Mouse (Mus musculus) liver, adult 2 months (tissue): ENCODE measurements around the gene Mplkip. TPM values are rescaled to one million over a fixed set of nuclear protein-coding genes. Genes with fewer than 3 reads are reported as not detected.
A peak's percentile ranks its signal among the peaks of the same experiment; 100 is the strongest.

Source experiments
- DNase-seq: peaks from one replicate; pipeline ENCODE4 v3.0.0-alpha.2; 2011; ENCODE audit warnings: low read depth, low spot score; ENCODE audit errors: extremely low read depth
- H3K27ac ChIP-seq: fragments of 200-500 bp; replicated peaks from 2 replicates; pipeline ENCODE4 v1.5.1; 2012; ENCODE audit warnings: low read depth, mild to moderate bottlenecking, control low read depth, inconsistent platforms, low read length; ENCODE audit not compliant: insufficient read depth
- H3K27me3 ChIP-seq: fragments of 200-500 bp; 2 replicates; pipeline ENCODE4 v1.6.1; 2012; ENCODE audit warnings: mild to moderate bottlenecking, moderate library complexity, low read length, inconsistent platforms; ENCODE audit not compliant: control insufficient read depth, insufficient read depth
- H3K36me3 ChIP-seq: fragments of 200-500 bp; 2 replicates; pipeline ENCODE4 v1.6.1; 2012; ENCODE audit warnings: low read length, inconsistent platforms; ENCODE audit not compliant: control insufficient read depth, insufficient read depth
- H3K4me1 ChIP-seq: fragments of 200-500 bp; 2 replicates; pipeline ENCODE4 v1.6.1; 2011; ENCODE audit warnings: low read length; ENCODE audit not compliant: control insufficient read depth, insufficient read depth
- H3K4me3 ChIP-seq: fragments of 200-500 bp; 2 replicates; pipeline ENCODE4 v1.5.1; 2011; ENCODE audit warnings: low read depth, mild to moderate bottlenecking, control low read depth, low read length, moderate library complexity; ENCODE audit not compliant: insufficient read depth
- H3K79me2 ChIP-seq: fragments of 200-500 bp; 2 replicates; pipeline ENCODE4 v1.6.1; 2012; ENCODE audit warnings: inconsistent platforms, mild to moderate bottlenecking, low read length, moderate library complexity; ENCODE audit not compliant: control insufficient read depth, insufficient read depth
- H3K9ac ChIP-seq: fragments of 200-500 bp; 2 replicates; pipeline ENCODE4 v1.6.1; 2012; ENCODE audit warnings: low read depth, mild to moderate bottlenecking, control low read depth, inconsistent platforms, low read length
- CTCF ChIP-seq: fragments of 200-500 bp; IDR thresholded peaks from 2 replicates; pipeline ENCODE4 v1.5.1; 2011; ENCODE audit warnings: low read depth, low read length, control low read depth
- POLR2A ChIP-seq: fragments of 200-500 bp; IDR thresholded peaks from 2 replicates; pipeline ENCODE4 v1.6.1; 2011; ENCODE audit warnings: low read length, control low read depth; ENCODE audit not compliant: insufficient read depth; ENCODE audit errors: extremely low read depth
- WGBS: fragments of 180-500 bp; shearing (Covaris S2); methylation state at CpG from one replicate; pipeline ENCODE4 v1.1.7; 2018; 5-methylcytosine and 5-hydroxymethylcytosine counted together
- polyA plus RNA-seq: library from polyadenylated mRNA; depleted of rRNA; stranded (reverse); fragments of >200 nt; gene quantifications from 2 replicates; pipeline ENCODE4 v1.2.3, GENCODE M21; 2012
- total RNA-seq: library from RNA; depleted of rRNA; stranded (reverse); fragments of >200 nt; gene quantifications from 2 replicates; pipeline ENCODE4 v1.2.3, GENCODE M21; 2014

Mplkip gene
- total and polyA plus RNA-seq, 2 experiments = 4.8 to 10.5 TPM

- peak; percentile 65 for DNase-seq
- 45% methylated on average over 5 of the region's 5 CpGs for WGBS
- Histone ChIP-seq H3K4me1 (peaks cover 15% of the 10 kb centered on the region), H3K36me3 (no peaks in the 10 kb centered on the region), H3K79me2 (peaks cover 6% of the 10 kb centered on the region; the same call in 1 of the 2 replicates), H3K4me3 (peak overlapping the region; percentile 91; the same call in 1 of the 2 replicates), H3K9ac (no peak overlapping the region), H3K27ac (no peak overlapping the region), H3K27me3 (no peaks in the 10 kb centered on the region)
- no peak for TF ChIP-seq POLR2A
- no peak for TF ChIP-seq CTCF
Measured at GRCm38 (mm10) chr13:17693816-17694215, 1.2 kb upstream of the Mplkip start.

- DNase-seq = no peak
- Histone ChIP-seq H3K27me3 (no peaks in the 10 kb centered on the region), H3K36me3 (no peaks in the 10 kb centered on the region), H3K4me3 (peak overlapping the region; percentile 91), H3K9ac (peak overlapping the region; percentile 92), H3K27ac (peak overlapping the region; percentile 99), H3K79me2 (peaks cover 6% of the 10 kb centered on the region; the same call in 1 of the 2 replicates), H3K4me1 (peaks cover 15% of the 10 kb centered on the region)
- 0% methylated on average over 23 of the region's 25 CpGs for WGBS
- TF ChIP-seq CTCF = no peak
- TF ChIP-seq POLR2A = 0 out of 2 replicates have a peak, but pooled peaks have one; percentile 50
Measured at GRCm38 (mm10) chr13:17694414-17694813, 578 bp upstream of the Mplkip start.

GRCm38 (mm10) chr13:17695898-17696580, 1.0 kb downstream of the Mplkip start:
- H3K36me3 ChIP-seq = no peaks in the 10 kb centered on the region

GRCm38 (mm10) chr13:17700090-17700715, 5.2 kb downstream of the Mplkip start:
- WGBS = 91% methylated on average over 3 of the region's 3 CpGs
- no peaks in the 10 kb centered on the region for H3K27me3 ChIP-seq
- H3K9ac ChIP-seq = no peak overlapping the region
- peaks cover 3% of the 10 kb centered on the region for H3K4me1 ChIP-seq
- no peak overlapping the region for H3K27ac ChIP-seq
- H3K79me2 ChIP-seq = peaks cover 6% of the 10 kb centered on the region; the same call in 1 of the 2 replicates
- no peaks in the 10 kb centered on the region for H3K36me3 ChIP-seq
- no peak overlapping the region for H3K4me3 ChIP-seq
- no peak for DNase-seq
- TF ChIP-seq POLR2A (no peak), CTCF (no peak)

More at GRCm38 (mm10) chr13:17695898-17696580, 1.0 kb downstream of the Mplkip start:
- Histone ChIP-seq H3K27ac (peak overlapping the region; percentile 86), H3K4me3 (peak overlapping the region; percentile 68), H3K9ac (peak overlapping the region; percentile 82), H3K79me2 (peaks cover 6% of the 10 kb centered on the region; the same call in 1 of the 2 replicates), H3K27me3 (no peaks in the 10 kb centered on the region), H3K4me1 (peaks cover 12% of the 10 kb centered on the region)
- WGBS = 2% methylated on average over 7 of the region's 7 CpGs
- TF ChIP-seq POLR2A (no peak), CTCF (no peak)
- no peak for DNase-seq

GRCm38 (mm10) chr13:17701322-17701721, 6.3 kb downstream of the Mplkip start:
- H3K36me3 ChIP-seq = no peaks in the 10 kb centered on the region
- H3K79me2 ChIP-seq = peaks cover 3% of the 10 kb centered on the region; the same call in 1 of the 2 replicates
- H3K4me3 ChIP-seq = no peak overlapping the region
- no peak overlapping the region for H3K27ac ChIP-seq
- H3K9ac ChIP-seq = no peak overlapping the region
- no peaks in the 10 kb centered on the region for H3K27me3 ChIP-seq
- DNase-seq = no peak
- TF ChIP-seq CTCF (no peak), POLR2A (no peak)
- H3K4me1 ChIP-seq = peaks cover 5% of the 10 kb centered on the region
